Mouse (Mus musculus) left cerebral cortex, adult 9 months (tissue): Measurements from ENCODE around the gene Vps26c.
"Not testable (repeated sequence)": the region's sequence is repeated elsewhere in the genome, so short reads cannot be mapped to it uniquely, and the experiment has no call there.

ENCODE experiments used
- DNase-seq, 2 experiments: peaks; one replicate each; pipeline ENCODE4 v3.0.0; 2022; ENCODE audit warnings: low spot score in 2 of 2

The Vps26c gene

DNA sequence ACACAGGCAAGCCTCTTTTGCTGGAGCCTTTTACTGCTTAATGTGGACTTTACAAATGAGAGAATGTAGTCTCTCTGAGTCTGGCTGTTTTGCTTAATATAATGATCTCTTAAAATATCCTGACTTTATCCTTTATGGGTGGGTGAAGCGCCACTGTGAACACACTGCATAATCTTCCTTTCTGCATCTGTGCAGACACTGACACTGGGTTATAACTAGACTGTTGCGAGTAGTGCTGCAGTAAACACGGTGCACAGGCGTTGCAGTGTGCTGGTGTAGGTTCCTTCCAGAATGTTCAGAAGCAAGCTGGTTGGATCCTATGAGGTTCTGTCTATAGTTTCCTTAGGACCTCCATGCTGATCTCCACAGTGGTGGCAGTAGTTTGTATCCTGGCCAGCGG, 37.3 kb downstream of the Vps26c start:
- DNase-seq, result peak in 1 of 2 experiments; percentile 30

- DNase-seq, result no peak
Observed at GRCm38 (mm10) chr16:94487341-94487740, 39.3 kb downstream of the Vps26c start.

GRCm38 (mm10) chr16:94484752-94485535, 41.7 kb downstream of the Vps26c start:
- no peak for DNase-seq

- peak; percentile 39 to 48 for DNase-seq
Observed at GRCm38 (mm10) chr16:94473086-94473822, 53.4 kb downstream of the Vps26c start.

DNA sequence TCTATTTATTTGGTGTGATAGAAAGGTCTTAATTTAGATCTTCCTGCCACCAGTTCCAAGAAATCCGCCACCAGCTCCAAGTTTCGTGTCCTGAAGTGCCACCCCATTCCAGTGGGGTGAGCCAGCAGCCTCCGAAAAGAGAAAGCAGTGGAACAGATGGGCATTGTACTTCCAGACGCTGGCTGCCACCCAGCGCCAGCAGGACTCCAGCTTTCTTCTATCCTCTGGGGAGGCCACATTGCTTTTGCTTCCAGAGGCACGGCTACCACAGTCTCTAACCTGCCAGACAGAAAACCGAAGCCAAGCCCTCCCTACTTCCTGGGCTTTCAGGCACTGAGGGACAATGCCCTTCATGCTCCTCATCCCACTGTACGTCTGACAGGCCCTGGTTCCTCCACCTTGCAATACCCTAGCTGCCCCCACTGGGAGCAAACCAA, 54.1 kb downstream of the Vps26c start:
- DNase-seq, result peak; percentile 74 to 89

DNA sequence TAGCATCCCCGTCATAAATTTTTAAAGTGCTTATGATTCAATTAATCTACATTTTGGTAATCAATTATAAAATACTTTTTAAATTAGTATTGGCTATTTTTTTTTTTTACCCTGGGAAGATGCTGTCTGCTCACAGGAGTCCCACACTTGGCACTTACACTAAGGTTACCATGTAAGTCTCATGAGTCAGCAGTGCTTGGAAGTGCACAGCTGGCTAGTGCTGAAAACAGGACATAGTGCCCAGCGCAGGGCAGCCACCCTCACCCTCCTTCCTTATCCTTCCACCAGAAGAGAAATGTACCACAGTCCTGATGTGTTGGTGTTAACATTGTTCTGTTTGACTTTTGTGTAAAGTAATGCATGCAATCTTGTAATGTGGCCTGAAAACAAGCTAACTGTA, 58.2 kb downstream of the Vps26c start:
- no peak for DNase-seq

DNA sequence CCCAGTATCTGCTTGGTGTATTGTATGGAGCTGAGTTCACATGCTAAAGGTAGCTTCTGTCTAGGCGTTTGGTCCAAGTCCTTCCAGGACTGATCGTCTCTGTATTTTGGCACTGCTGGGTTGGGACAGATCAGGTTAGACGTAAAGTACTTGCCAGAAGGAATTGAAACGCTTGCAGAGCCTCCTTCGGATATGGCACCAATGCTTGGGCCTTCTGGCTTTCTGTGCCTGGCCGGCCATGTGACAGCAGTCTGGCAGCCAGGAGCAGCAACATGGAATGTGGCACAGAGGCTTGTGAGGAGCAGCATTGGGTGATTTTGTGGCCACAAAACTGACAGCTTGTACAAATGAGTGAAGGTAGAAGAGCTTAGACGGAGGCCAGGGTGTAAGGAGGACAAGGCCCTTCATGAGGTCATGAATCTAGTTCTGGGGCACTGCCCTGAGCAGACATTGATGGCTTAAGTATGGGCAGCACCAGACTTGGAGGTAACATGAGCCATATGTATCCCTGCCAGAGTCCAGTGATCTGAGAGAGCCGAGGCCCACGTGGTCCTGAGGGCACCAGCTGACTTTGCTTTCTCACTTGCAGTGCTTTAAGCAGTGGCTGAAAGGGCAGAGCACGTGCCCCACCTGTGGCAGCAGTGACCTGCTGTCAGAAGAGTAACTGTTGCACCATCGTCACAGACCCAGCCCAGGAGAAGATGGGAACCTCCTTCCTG, 59.1 kb downstream of the Vps26c start:
- no peak for DNase-seq

DNA sequence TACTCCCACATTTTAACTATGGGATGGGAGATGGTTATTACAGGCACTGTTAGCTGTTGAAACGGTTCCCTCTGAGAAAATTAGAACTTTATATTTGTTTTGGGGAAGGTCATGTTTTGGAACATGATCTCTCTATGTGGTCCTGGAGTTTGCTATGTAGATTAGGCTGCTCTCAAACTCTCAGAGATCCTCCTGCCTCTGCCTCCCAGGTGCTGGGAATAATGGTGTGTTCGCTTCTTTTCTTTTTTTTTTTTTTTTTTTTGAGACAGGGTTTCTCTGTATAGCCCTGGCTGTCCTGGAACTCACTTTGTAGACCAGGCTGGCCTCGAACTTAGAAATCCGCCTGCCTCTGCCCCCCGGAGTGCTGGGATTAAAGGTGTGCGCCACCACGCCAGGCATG, 60.3 kb downstream of the Vps26c start:
- DNase-seq, result not testable (repeated sequence)

DNA sequence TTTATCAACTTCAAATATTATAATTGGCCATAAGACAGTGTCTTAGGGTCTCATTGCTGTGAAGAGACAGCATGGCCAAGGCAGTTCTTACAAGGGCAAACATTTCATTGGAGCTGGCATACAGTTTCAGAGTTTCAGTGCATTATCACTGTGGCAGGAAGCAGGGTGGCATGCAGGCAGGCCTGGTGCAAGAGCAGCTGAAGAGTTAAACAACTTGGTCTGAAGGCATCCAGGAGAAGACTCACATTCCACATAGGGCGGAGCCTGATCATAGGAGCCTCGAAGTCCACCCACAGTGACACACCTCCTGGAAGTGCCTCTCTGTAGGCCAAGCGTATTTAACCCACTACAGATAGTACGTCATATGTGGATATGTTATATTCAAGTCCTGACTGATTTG, 60.7 kb downstream of the Vps26c start:
- no peak for DNase-seq

- no peak for DNase-seq
Observed at GRCm38 (mm10) chr16:94464067-94464466, 62.6 kb downstream of the Vps26c start.

- DNase-seq, result no peak
Observed at GRCm38 (mm10) chr16:94454146-94454545, 72.5 kb downstream of the Vps26c start.

DNA sequence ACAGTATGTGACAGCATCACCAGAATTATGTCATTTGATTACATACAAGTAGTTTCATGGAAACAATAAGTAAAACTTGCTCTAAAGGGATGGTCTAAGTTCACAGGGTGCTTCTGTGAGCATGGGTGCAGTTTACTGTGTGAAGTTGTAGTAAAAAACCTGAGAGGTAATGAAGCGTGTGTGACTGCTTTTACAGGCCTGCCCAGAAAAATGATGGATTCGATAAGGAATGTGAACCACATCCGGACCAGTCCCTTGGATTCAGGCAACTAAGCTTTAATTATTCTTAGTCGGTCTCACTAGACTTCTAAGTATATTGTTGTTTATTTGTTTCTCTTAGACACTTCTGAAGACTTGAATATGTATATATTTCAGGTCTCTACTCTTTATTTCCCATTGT, 73.9 kb downstream of the Vps26c start:
- DNase-seq, result no peak

DNA sequence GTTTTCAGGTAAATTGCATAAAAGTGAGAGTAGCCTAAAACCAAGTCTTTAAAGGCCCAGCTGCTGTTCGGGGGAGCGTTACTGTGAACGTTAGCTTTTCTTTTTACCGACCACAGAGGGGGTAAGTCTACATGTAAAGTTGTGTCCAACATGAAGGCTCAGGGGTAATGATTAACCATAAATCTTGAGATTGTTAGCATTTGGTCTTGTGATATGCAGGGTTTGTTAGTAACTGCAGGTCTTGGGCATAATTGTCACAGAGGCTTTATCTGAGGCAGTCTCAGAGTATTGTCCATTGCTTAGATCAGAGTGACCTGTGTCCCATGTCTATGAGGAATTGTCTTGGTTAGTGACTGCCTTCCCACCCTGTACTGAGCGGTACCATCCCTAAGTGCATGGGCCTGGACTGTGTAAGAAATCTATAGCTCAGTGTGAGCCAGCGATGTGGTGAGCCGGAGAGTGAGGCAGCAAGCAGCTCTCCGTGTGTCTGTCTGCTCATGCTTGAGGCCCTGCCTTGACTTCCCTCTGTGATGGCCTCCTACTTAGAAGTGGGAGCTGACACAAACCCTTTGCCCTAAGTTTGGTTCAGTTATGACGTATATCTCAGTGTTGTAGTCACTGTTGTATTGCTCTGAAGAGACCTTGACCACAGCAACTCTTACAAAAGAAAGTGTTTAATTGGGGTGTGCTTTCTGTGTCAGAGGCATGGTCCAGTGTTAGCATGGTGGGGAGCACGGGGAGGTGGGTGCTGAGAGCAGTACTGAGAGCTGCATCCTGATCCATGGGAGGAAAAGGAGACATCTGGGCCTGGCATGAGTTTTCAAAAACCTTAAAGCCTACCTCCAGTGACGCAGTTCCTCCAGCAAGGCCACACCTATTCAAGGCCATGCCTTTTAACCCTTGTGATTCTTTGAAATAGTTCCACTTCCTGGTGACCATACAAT, 74.8 kb downstream of the Vps26c start:
- DNase-seq, result no peak

DNA sequence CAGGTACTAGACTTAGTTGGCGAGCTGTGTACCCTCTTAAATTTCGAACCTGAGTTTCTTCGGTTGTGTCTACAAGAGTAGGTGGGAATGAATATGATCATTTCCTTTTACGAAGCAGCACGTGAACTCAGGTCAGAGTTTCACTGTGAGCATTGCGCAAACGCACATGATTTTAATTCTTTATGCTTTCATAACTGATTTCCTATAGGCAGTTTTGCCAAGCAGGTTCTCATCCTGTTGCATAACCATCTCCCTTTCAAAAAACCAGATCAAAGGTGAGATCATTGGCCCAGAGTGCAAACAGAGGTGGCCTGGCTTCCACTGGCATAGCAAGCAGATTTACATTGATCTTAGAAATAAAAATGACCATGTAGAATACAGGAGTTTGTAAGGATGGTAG, 77.0 kb downstream of the Vps26c start:
- no peak for DNase-seq

DNA sequence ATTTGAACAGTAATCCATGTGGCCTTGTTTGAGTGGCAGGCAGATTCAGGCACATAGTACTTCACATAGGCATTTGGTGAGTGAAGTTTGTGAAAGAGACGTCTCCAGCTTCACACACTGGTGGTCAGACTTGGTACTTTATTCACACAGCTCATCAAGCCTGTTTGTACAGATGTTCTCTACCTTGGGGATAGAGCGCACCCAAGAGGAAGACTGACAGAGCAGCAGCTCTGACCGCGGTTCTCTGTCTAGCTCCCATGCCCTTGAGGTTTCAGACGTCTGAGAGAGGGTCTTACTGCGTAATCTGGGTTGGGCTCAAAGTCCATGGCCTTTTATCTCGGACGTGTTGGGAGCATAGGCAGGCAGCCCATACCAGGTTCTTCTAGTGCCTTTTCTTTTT, 77.5 kb downstream of the Vps26c start:
- DNase-seq, result no peak
